Mouse (Mus musculus) layer of hippocampus, postnatal 10 days (tissue): ENCODE data around the gene Ehmt1. TPM values are rescaled to one million over a fixed set of nuclear protein-coding genes. Genes with fewer than 3 reads are reported as not detected.

Experiments used
- DNase-seq, 2 experiments: peaks; one replicate each; pipeline ENCODE4 v3.0.0; 2021; ENCODE audit warnings: low spot score in 2 of 2
- total RNA-seq, 2 experiments: library from RNA; stranded (reverse); gene quantifications; 2 replicates each; pipeline ENCODE4 v1.2.3; 2021

Ehmt1 gene
- total RNA-seq, 2 experiments from 2014 or later = 74.0 to 81.1 TPM

DNA sequence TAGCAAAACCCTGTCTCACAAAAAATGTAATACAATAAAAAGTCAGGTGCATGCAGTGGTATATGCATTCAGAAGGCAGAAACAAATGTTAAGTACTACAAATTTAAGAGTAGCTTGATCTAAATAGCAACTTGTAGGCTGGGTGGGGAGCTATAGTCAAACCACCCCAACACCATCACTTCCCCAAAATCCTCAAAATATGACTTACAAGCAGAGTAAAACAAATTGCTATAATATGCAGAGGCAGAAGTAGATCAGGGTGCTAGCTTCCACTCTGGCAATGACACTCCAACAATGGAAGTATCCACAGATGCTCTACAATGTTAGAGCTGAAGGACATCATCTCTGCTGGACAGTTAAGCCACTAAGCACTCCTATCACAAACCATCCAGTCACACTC lies 6.8 kb downstream of the Ehmt1 start:
- no peak for DNase-seq

GRCm38 (mm10) chr2:24912189-24912588 lies 7.2 kb downstream of the Ehmt1 start:
- DNase-seq = no peak

DNA sequence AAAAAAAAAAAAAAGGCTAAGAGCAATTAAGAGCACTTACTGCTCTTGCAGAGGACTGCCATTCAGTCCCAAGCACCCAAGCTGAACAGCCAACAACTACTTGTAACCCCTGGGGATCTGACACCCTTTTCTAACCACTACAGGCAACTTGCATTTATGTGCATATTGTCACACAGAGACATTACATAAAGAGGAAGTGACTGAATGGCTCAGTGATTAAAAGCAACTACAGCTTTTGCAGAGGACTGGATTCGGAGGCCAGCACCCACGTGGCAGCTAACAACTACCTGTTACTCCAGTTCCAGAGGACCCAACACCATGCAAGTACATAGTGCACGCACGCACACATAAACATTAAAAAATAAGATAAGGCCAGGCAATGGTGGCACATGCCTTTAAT lies 8.9 kb downstream of the Ehmt1 start:
- DNase-seq = no peak

GRCm38 (mm10) chr2:24905653-24906155 lies 13.7 kb downstream of the Ehmt1 start:
- DNase-seq = no peak

GRCm38 (mm10) chr2:24904823-24905652 lies 14.4 kb downstream of the Ehmt1 start:
- DNase-seq = no peak

- no peak for DNase-seq
Measured at GRCm38 (mm10) chr2:24902999-24903398, 16.4 kb downstream of the Ehmt1 start.

DNA sequence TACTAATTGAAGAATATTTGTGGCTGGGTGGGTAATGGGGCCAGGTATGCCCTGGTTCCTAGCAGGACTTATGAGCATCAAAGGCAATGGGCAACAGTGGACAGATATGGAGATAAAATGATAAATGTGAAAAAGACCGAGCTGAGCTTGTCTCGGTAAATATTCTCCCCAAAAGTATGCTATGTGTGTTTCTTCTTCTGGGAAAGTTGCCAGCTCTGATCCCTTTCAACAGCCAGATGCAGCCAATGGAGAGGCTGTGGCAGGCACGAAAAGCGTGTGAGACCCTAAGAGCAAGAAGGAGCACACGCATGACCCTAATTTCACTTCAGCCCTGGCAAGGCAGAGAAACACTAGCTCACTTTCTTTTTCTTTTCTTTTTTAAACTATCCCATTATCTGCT lies 18.4 kb downstream of the Ehmt1 start:
- DNase-seq = no peak

DNA sequence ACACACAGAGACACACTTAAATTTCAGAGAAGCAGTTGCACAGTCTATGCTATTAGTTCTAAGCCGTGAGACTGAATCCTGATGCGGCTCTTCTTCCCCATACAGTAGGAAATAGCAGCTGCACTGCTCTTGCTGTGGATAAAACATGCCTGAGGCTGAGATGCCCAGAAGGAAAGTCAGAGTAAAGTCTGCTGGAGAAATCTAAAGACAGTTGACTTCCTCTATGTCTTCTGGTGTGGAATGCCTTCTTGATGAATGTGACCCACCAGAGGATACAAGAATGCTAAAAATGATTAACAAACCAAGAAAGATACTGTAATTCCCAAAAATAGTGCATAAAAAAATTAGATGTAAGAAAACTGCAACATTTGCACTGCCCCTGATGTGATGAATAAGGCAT lies 20.1 kb downstream of the Ehmt1 start:
- DNase-seq = no peak

- DNase-seq = no peak
Measured at GRCm38 (mm10) chr2:24896761-24897160, 22.7 kb downstream of the Ehmt1 start.

GRCm38 (mm10) chr2:24894211-24894610 lies 25.2 kb downstream of the Ehmt1 start:
- DNase-seq = no peak

DNA sequence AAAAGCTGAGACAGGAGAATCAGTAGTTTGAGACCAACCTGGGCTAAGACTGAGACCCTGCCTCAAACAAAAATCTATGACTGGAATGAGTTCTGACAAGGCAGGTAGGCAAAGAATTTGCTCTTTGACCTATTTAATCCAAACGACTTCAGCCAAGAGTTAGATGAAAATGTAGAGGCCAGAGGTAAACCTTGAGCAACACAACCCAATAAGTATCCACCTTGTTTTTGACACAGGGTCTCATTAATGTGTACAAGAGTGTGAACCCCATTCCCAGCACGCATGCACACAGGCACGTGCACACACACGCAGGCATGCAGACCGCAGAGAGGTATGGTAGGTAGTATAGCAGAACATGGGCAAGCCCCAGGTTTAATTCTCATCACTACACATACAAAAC lies 27.1 kb downstream of the Ehmt1 start:
- DNase-seq = no peak

DNA sequence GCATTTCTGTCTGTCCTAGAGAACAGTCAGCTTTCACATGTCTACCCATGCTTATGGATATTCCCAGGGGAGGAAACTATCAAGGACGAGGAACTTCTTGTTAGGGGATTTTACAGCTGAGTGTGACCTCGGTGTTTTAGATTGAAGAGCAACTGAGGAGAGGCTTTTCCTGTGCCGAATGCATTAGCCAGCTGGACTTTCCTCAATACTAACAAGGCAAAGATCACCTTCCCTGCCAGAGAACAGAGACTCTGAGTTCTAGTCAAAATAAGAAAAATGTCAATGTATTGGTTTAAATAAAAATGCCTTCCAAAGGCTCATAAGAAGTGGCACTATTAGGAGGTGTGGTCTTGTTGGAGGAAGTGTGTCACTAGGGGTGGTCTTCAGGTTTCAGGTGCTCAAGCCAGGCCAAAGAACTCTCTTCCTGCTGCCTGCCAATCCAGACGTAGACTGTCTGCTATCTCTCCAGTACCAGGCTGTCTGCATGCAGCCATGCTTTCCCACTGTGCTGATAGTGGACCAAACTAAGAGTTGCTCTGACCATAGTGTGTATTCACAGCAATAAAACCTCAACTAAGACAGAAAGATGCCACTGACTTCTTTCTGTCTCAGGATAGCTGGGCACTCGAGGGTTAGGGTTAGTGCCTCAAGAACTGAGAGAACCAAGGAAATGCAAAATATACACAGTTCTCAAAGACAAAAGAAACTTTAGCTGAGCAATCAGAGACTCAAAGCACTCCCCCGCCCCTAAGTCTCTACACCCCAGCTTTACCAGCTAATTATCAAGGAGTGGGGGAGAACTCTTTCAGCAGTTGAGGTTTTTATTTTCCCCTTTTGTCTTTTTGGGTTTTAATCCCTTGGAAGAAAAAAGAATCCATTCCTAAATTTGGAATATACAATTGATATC lies 28.6 kb downstream of the Ehmt1 start:
- no peak for DNase-seq

GRCm38 (mm10) chr2:24888895-24889294 lies 30.5 kb downstream of the Ehmt1 start:
- no peak for DNase-seq

DNA sequence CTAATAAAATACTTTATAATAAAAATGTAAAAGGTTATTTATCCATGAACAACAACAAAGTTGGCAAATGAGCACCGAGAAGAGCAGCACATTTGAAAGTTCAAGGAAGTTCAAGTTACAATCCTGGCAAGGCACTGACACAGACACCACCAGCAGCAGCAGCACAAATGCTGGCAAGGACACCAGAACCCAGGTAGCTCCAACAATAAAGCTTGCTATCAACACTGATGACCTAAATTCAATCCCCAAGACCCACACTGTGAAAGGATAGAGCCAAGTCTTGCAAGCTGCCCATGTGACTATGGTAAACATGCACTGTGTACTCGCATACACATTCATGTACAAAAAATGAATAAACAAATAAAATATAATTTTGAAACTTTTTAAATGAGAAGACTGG lies 38.7 kb downstream of the Ehmt1 start:
- DNase-seq = no peak

DNA sequence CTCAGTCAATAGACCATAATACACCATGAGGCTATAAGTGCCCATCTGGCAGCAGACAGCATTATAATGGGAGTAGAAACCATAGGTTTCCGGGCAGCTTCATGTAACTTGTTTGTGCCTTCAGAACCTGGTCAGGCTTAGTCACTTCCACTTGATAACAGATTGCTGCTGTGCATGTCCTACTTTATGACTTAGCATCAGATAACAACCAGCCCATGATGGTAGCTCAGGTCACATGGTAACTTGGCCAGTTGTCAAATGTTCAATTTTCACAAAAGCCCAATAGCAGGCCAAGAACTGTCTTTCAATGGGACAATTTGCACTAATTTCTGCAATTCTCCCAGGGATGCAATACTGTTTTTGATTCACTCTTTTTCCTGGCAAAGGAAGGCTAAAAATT lies 48.5 kb downstream of the Ehmt1 start:
- DNase-seq = no peak

- peak in 1 of 2 experiments; percentile 20 for DNase-seq
Measured at GRCm38 (mm10) chr2:24863010-24863409, 56.4 kb downstream of the Ehmt1 start.

GRCm38 (mm10) chr2:24852408-24852807 lies 67.0 kb downstream of the Ehmt1 start:
- peak; percentile 9 to 29 for DNase-seq

DNA sequence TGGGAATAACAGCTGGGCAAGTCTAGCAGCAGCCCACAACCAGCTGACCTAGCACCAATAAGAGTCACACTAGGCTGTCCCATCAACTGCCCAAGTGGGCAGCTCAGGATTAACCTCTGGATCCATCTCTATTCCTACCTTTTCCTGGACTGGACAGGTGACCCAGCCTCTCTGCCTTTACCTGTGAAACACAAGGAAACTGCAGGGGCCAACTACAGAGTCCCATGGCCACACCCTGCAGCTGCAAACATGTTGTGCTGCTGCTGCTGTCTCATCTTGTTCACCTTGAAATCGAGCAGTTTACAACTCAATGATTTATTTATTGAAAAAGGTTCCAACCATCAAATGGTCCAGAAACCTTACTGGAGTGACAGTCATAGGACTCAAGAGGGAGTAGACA lies 72.9 kb downstream of the Ehmt1 start:
- no peak for DNase-seq

- no peak for DNase-seq
Measured at GRCm38 (mm10) chr2:24845256-24845655, 74.2 kb downstream of the Ehmt1 start.

- no peak for DNase-seq
Measured at GRCm38 (mm10) chr2:24830614-24831013, 88.8 kb downstream of the Ehmt1 start.

DNA sequence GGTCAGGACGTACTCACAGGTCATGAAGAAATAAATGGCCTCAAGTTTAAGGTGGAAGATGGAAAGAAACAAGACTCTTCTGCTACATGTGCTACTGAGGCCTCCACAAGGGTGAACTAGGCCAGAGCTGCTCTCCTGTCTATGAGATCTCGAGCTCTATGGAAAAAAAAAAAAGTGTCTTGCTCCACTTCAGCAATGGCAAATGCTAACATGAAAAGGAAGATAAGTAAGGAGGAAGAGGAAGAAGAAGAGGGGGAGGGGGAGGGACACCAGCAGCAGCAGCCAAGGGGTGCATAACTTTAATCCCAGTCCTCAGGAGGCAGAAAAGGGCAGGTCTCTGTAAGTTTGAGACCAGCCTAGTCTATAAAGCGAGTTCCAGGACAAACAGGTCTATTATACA lies 109.7 kb downstream of the Ehmt1 start:
- DNase-seq = no peak

DNA sequence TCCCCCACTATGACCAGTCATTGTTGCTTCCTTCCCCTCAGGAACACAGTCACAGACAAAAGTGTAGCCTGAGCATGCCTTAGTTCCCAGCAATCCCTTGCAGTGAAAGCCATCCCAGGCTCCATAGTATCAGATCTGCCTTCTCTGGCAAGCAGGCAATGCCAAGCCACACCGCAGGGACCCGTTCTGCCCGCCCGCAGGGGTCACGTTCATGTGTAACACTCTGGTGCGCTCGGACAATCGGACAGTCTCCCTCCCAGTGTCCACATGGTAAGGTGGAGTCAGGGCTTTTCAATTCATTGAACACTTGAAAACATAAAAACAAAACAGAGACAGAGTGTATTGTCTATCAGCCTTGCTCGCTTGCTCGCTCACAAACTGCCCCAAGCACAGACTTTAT lies 111.7 kb downstream of the Ehmt1 start:
- DNase-seq = no peak
